Mouse (Mus musculus) heart, adult 2 months (tissue): ENCODE measurements around the gene Sap30l. TPM values are rescaled to one million over a fixed set of nuclear protein-coding genes. Genes with fewer than 3 reads are reported as not detected.

ENCODE experiments used
- DNase-seq, 2 experiments: peaks; one replicate each; pipeline ENCODE4 v3.0.0; 2021
- H3K27ac ChIP-seq: fragments of 200-600 bp; 2 replicates; pipeline ENCODE4 v1.8.1; 2022
- H3K27me3 ChIP-seq: fragments of 200-500 bp; 2 replicates; pipeline ENCODE4 v1.6.1; 2012; ENCODE audit warnings: mild to moderate bottlenecking, low read length, inconsistent platforms, mixed read lengths; ENCODE audit not compliant: control insufficient read depth, insufficient read depth
- H3K36me3 ChIP-seq: fragments of 200-500 bp; 2 replicates; pipeline ENCODE4 v1.6.1; 2012; ENCODE audit warnings: low read length, inconsistent platforms; ENCODE audit not compliant: control insufficient read depth, insufficient read depth
- H3K4me1 ChIP-seq: fragments of 200-500 bp; 2 replicates; pipeline ENCODE4 v1.6.1; 2011; ENCODE audit warnings: low read length; ENCODE audit not compliant: control insufficient read depth, insufficient read depth
- H3K4me3 ChIP-seq: fragments of 200-600 bp; 2 replicates; pipeline ENCODE4 v1.8.1; 2022
- H3K79me2 ChIP-seq: fragments of 200-500 bp; replicated peaks from 2 replicates; pipeline ENCODE4 v1.6.1; 2012; ENCODE audit warnings: mild to moderate bottlenecking, inconsistent platforms, low read length, moderate library complexity, mixed read lengths; ENCODE audit not compliant: control insufficient read depth, insufficient read depth
- H3K9ac ChIP-seq: fragments of 200-500 bp; 2 replicates; pipeline ENCODE4 v1.6.1; 2012; ENCODE audit warnings: low read depth, mild to moderate bottlenecking, control low read depth, inconsistent platforms, low read length, mixed read lengths
- CTCF ChIP-seq: fragments of 200-600 bp; IDR thresholded peaks from 2 replicates; pipeline ENCODE4 v1.8.1; 2022; ENCODE audit warnings: antibody characterized with exemption, mild to moderate bottlenecking, moderate library complexity
- EP300 ChIP-seq: fragments of 200-500 bp; IDR thresholded peaks from 2 replicates; pipeline ENCODE4 v1.6.1; 2011; ENCODE audit warnings: low read depth, low read length, control low read depth; ENCODE audit not compliant: insufficient read depth
- POLR2A ChIP-seq: fragments of 200-500 bp; IDR thresholded peaks from 2 replicates; pipeline ENCODE4 v1.6.1; 2011; ENCODE audit warnings: mild to moderate bottlenecking, low read depth, low read length, control low read depth; ENCODE audit not compliant: insufficient read depth
- WGBS: fragments of 180-500 bp; shearing (Covaris S2); methylation state at CpG from one replicate; pipeline ENCODE4 v1.1.7; 2018; 5-methylcytosine and 5-hydroxymethylcytosine counted together
- intact Hi-C: fragments of 180-260 bp; cut with DNase I; formaldehyde crosslinking; loops from one replicate; pipeline ENCODE4 v1.15.1; 2025
- polyA plus RNA-seq: library from polyadenylated mRNA; depleted of rRNA; stranded (reverse); fragments of >200 nt; gene quantifications from 2 replicates; pipeline ENCODE4 v1.2.3, GENCODE M21; 2012
- total RNA-seq, 2 experiments: library from RNA; stranded (reverse); gene quantifications; 2 replicates each; pipeline ENCODE4 v1.2.3; 2021

Sap30l gene
- total and polyA plus RNA-seq, 3 experiments = 21.2 to 49.2 (median 43.2) TPM

DNA sequence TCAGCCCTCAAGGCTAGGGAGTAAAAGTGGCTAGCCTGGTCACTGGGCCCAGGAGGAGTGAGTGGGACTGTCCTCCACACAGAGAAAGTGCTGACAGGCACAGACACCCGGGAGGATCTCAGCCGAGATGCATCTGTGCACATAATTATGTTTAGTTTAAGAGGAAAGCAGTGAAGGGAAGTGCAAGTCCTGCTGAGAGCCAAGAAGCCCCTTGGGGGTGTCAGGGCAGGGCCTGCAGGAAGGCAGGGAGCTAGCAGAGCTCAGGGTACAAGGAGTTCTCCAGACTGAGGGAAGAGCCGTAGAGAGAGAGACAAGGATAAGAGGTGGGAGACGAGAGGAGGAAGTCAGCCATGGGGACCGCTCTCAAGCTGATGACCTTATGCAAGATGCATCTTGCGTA is 25.6 kb upstream of the Sap30l start:
- Histone ChIP-seq H3K27me3 (no peaks in the 10 kb centered on the region), H3K4me3 (no peak overlapping the region), H3K9ac (no peak overlapping the region), H3K79me2 (no peaks in the 10 kb centered on the region), H3K27ac (no peak overlapping the region), H3K4me1 (peaks cover 9% of the 10 kb centered on the region), H3K36me3 (no peaks in the 10 kb centered on the region)
- WGBS = 54% methylated on average over 6 of the region's 6 CpGs
- TF ChIP-seq POLR2A (no peak), CTCF (no peak), EP300 (no peak)
- DNase-seq = no peak
- intact Hi-C loops = no loop called here

DNA sequence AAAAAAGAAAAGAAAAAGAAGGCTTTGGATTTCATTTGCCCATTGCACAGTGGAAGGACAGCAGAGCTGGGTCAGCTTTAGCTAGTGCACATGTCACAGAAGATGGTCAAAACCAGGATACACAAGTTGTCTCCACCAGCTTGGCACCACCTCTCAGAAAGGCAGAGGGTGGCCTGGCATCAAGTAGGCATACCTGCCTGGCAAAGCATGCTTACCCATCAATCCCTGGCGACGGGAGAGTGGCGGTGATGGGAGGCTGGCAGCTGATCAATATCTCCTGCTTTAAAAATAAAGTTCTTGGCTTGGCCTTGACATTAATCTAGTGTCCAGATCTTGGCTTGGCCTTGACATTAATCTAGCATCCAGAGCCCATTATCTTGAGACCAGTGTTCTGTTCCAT is 24.9 kb upstream of the Sap30l start:
- intact Hi-C loops = no loop called here
- TF ChIP-seq CTCF = no peak
- TF ChIP-seq POLR2A = no peak
- no peak for TF ChIP-seq EP300

DNA sequence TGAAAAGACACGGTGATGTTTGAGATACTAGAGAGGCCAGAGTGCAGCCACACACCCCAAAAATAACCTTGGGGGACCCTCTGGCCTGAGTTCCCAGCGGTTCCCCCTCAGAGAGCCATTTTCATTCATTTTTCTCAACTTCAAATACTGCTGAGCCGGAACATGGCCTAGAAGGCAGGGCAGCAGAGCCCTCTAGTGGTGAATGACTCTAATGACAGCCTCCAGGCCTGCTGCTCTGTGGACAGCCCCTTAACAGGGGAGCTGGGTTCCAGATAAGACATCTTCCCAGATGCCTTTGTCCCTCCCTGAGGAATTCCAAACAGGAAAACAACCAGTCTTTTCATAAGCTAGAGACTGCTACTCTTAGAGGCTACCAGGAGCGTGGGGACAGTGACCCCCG is 23.1 kb upstream of the Sap30l start:
- Histone ChIP-seq H3K79me2 (no peaks in the 10 kb centered on the region), H3K4me1 (peaks cover 9% of the 10 kb centered on the region), H3K9ac (no peak overlapping the region), H3K27me3 (no peaks in the 10 kb centered on the region), H3K36me3 (no peaks in the 10 kb centered on the region), H3K27ac (no peak overlapping the region), H3K4me3 (no peak overlapping the region)
- peak; percentile 34 to 48 for DNase-seq
- intact Hi-C loops = loop anchor here (1.0 kb wide), 3 partner anchors 161 to 303 kb away; no protein-coding TSS in a partner anchor
- TF ChIP-seq POLR2A = no peak
- TF ChIP-seq EP300 = peak; percentile 88
- WGBS = 28% methylated on average over 5 of the region's 5 CpGs

More for the DNA sequence above, 24.9 kb upstream of the Sap30l start:
- H3K27me3 ChIP-seq = no peaks in the 10 kb centered on the region
- H3K9ac ChIP-seq = no peak overlapping the region
- H3K27ac ChIP-seq = no peak overlapping the region
- no peaks in the 10 kb centered on the region for H3K79me2 ChIP-seq
- no peak overlapping the region for H3K4me3 ChIP-seq
- H3K4me1 ChIP-seq = peaks cover 9% of the 10 kb centered on the region
- no peak for DNase-seq
- H3K36me3 ChIP-seq = no peaks in the 10 kb centered on the region
- WGBS = 51% methylated on average over 3 of the region's 3 CpGs

DNA sequence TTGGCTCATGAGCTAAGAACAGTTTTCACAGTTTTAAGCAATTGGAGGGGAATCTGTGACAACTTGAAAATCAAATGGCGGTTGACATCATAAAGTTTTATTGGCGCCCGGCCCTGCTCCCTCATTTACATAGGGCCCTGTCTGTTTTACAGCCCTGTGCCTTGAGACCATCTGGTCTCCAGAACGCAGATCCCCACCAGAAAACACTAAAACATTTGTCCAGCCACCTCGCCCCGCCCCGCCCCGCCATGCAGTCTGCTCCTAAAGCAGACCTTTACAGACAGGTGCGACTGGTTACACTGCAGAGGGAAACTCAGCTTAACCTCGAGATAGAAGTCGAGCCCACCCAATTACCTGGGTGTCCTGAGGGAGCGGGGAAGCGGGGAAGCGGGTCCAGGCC is 21.6 kb upstream of the Sap30l start:
- Histone ChIP-seq H3K79me2 (no peaks in the 10 kb centered on the region), H3K36me3 (no peaks in the 10 kb centered on the region), H3K4me3 (no peak overlapping the region), H3K4me1 (peaks cover 7% of the 10 kb centered on the region), H3K9ac (no peak overlapping the region), H3K27ac (no peak overlapping the region), H3K27me3 (no peaks in the 10 kb centered on the region)
- no peak for TF ChIP-seq POLR2A
- TF ChIP-seq EP300 = no peak
- TF ChIP-seq CTCF = no peak
- intact Hi-C loops = no loop called here
- WGBS = 93% methylated on average over 14 of the region's 14 CpGs
- DNase-seq = no peak

DNA sequence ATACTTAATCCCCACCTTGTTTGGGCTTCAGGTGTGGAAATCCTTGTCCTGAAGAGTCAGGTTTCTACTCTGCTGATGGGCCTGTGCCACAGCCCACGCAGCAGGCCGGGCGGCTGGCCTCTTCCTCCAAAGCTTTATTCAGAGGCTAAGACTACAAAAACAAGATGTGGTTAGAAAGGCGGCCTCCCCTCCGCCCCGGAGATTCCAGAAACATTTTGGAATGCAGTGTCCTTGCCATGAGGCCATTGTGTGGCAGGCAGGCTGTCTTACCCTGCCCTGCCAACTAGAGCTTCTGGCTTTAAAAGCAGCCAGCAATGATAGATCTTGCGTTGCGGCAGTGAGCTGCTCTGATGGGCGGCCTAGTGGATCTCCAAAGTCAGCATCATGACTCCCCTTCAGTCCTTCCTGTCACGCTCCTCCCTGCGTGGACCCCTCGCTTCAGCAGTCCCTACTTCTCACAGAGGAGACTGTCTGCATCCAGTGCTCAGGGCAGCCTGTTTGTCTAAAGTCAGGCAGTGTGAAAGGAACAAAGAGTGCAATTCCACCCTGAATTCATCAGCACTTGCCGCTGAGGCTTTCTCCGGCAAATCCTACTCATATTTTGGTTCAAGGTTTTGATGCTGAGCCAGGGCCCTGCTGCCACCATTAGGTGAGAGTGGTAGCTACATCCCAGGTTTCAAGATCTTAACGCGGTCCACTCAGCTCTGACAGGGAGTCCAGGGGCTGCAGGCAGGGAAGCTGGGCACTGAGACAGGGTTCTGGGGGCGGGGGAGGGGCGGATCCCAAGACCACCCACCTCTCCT is 14.6 kb upstream of the Sap30l start:
- H3K9ac ChIP-seq = no peak overlapping the region
- WGBS = 52% methylated on average over 18 of the region's 18 CpGs
- H3K36me3 ChIP-seq = no peaks in the 10 kb centered on the region
- TF ChIP-seq CTCF (peak; percentile 54), EP300 (no peak)
- H3K79me2 ChIP-seq = no peaks in the 10 kb centered on the region
- H3K27me3 ChIP-seq = no peaks in the 10 kb centered on the region
- intact Hi-C loops = no loop called here
- no peaks in the 10 kb centered on the region for H3K4me1 ChIP-seq
- H3K27ac ChIP-seq = no peak overlapping the region
- no peak overlapping the region for H3K4me3 ChIP-seq
- DNase-seq = no peak

DNA sequence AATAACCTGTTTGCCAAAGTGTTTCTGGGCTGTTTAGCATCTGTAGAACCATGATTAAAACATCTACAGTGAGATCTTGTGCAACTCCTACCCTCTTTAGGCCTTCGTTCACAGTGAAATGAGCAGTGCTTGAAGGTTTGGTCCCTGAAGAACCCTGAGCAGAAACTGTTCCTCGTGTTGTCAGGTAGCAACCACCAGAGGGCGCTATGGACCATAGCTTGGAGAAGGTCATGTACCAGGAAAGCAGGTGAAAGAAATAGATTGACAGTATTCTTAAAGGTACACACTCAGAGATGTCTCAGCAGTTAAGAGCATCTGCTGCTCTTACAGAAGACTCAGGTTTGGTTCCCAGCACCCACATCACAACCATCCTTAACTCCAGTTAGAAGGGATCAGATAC is 13.5 kb upstream of the Sap30l start:
- Histone ChIP-seq H3K27me3 (no peaks in the 10 kb centered on the region), H3K79me2 (no peaks in the 10 kb centered on the region), H3K4me3 (no peak overlapping the region), H3K36me3 (no peaks in the 10 kb centered on the region), H3K9ac (no peak overlapping the region), H3K4me1 (no peaks in the 10 kb centered on the region), H3K27ac (no peak overlapping the region)
- DNase-seq = peak; percentile 36 to 66
- TF ChIP-seq EP300 (no peak), CTCF (peak; percentile 90)
- intact Hi-C loops = loop anchor here (1.0 kb wide), 1 partner anchor 146 kb away; no protein-coding TSS in a partner anchor
- 38% methylated on average over 3 of the region's 3 CpGs for WGBS
